Mouse (Mus musculus): ENCODE results near the gene Vasp.
A peak's percentile ranks its signal among the peaks of the same experiment; 100 is the strongest.

Vasp gene

GRCm38 (mm10) chr7:19269721-19270441 lies 1.7 kb downstream of the Vasp start:
- no peak for DNase-seq

GRCm38 (mm10) chr7:19268993-19269681 lies 2.5 kb downstream of the Vasp start:
- DNase-seq, result no peak

GRCm38 (mm10) chr7:19267051-19267450 lies 4.6 kb downstream of the Vasp start:
- no peak for DNase-seq

GRCm38 (mm10) chr7:19265928-19266822 lies 5.4 kb downstream of the Vasp start:
- peak; percentile 59 for DNase-seq

- no peak for DNase-seq
These were observed 6.5 kb downstream of the Vasp start for GRCm38 (mm10) chr7:19265147-19265546.

- DNase-seq, result no peak
These were observed 13.3 kb downstream of the Vasp start for GRCm38 (mm10) chr7:19258336-19258735.

- DNase-seq, result peak; percentile 70
These were observed 14.1 kb downstream of the Vasp start for GRCm38 (mm10) chr7:19257390-19258022.

GRCm38 (mm10) chr7:19256567-19256966 lies 15.1 kb downstream of the Vasp start:
- DNase-seq, result no peak

- DNase-seq, result no peak
These were observed 16.2 kb downstream of the Vasp start for GRCm38 (mm10) chr7:19255395-19255794.

- no peak for DNase-seq
These were observed 18.2 kb downstream of the Vasp start for GRCm38 (mm10) chr7:19253437-19253836.

- DNase-seq, result no peak
These were observed 19.5 kb downstream of the Vasp start for GRCm38 (mm10) chr7:19252078-19252477.

GRCm38 (mm10) chr7:19247511-19247910 lies 24.1 kb downstream of the Vasp start:
- no peak for DNase-seq

GRCm38 (mm10) chr7:19246855-19247254 lies 24.8 kb downstream of the Vasp start:
- no peak for DNase-seq

- no peak for DNase-seq
These were observed 26.5 kb downstream of the Vasp start for GRCm38 (mm10) chr7:19245083-19245482.

GRCm38 (mm10) chr7:19243858-19244257 lies 27.8 kb downstream of the Vasp start:
- DNase-seq, result no peak

GRCm38 (mm10) chr7:19242005-19242404 lies 29.6 kb downstream of the Vasp start:
- DNase-seq, result no peak

GRCm38 (mm10) chr7:19240905-19241463 lies 30.6 kb downstream of the Vasp start:
- DNase-seq, result no peak

GRCm38 (mm10) chr7:19239986-19240385 lies 31.6 kb downstream of the Vasp start:
- DNase-seq, result no peak

GRCm38 (mm10) chr7:19239423-19239822 lies 32.2 kb downstream of the Vasp start:
- DNase-seq, result peak; percentile 86

- DNase-seq, result no peak
These were observed 33.3 kb downstream of the Vasp start for GRCm38 (mm10) chr7:19238344-19238743.

GRCm38 (mm10) chr7:19236411-19236810 lies 35.2 kb downstream of the Vasp start:
- no peak for DNase-seq

GRCm38 (mm10) chr7:19235092-19235671 lies 36.4 kb downstream of the Vasp start:
- DNase-seq, result no peak
